Mouse (Mus musculus) limb, embryonic 14.5 days (tissue): ENCODE measurements around the gene Slc6a13. TPM values are rescaled to one million over a fixed set of nuclear protein-coding genes. Genes with fewer than 3 reads are reported as not detected.

ENCODE experiments used
- ATAC-seq: fragments of 200-750 bp; cut with Nextera tagmentation; 2 replicates; pipeline ENCODE4 v1.8.0; 2017; ENCODE audit warnings: low read depth, moderate number of reproducible peaks, moderate TSS enrichment; ENCODE audit not compliant: low FRiP score
- DNase-seq: peaks from one replicate; pipeline ENCODE4 v3.0.0-alpha.2; 2015; ENCODE audit warnings: low spot score
- H3K27ac ChIP-seq: fragments of 300-500 bp; sonication (generic); replicated peaks from 2 replicates; pipeline ENCODE4 v1.5.1; 2014; ENCODE audit warnings: low read depth, mild to moderate bottlenecking, low read length, moderate library complexity, mixed read lengths
- H3K27me3 ChIP-seq: fragments of 300-500 bp; sonication (generic); 2 replicates; pipeline ENCODE4 v1.6.1; 2014; ENCODE audit warnings: low read length, mixed read lengths; ENCODE audit not compliant: control insufficient read depth, insufficient read depth
- H3K36me3 ChIP-seq: fragments of 300-500 bp; sonication (generic); 2 replicates; pipeline ENCODE4 v1.6.1; 2014; ENCODE audit warnings: mild to moderate bottlenecking, low read length, moderate library complexity, mixed read lengths; ENCODE audit not compliant: control insufficient read depth, insufficient read depth
- H3K4me1 ChIP-seq: fragments of 300-500 bp; sonication (generic); 2 replicates; pipeline ENCODE4 v1.6.1; 2014; ENCODE audit warnings: antibody characterized with exemption, low read length, mixed read lengths; ENCODE audit not compliant: control insufficient read depth, insufficient read depth
- H3K4me2 ChIP-seq: fragments of 300-500 bp; sonication (generic); replicated peaks from 2 replicates; pipeline ENCODE4 v1.6.1; 2014; ENCODE audit warnings: low read depth, mild to moderate bottlenecking, low read length, moderate library complexity; ENCODE audit not compliant: severe bottlenecking
- H3K4me3 ChIP-seq: fragments of 300-500 bp; sonication (generic); replicated peaks from 2 replicates; pipeline ENCODE4 v1.5.1; 2014; ENCODE audit warnings: low read length
- H3K9ac ChIP-seq: fragments of 300-500 bp; sonication (generic); 2 replicates; pipeline ENCODE4 v1.6.1; 2014; ENCODE audit warnings: mild to moderate bottlenecking, low read depth, low read length, moderate library complexity; ENCODE audit not compliant: severe bottlenecking
- H3K9me3 ChIP-seq: fragments of 300-500 bp; sonication (generic); 2 replicates; pipeline ENCODE4 v1.6.1; 2016; ENCODE audit warnings: low read length; ENCODE audit not compliant: control insufficient read depth
- POLR2A ChIP-seq: fragments of 200-500 bp; IDR thresholded peaks from 2 replicates; pipeline ENCODE4 v1.8.0; 2012; ENCODE audit warnings: inconsistent platforms, mild to moderate bottlenecking, moderate library complexity, borderline replicate concordance; ENCODE audit not compliant: insufficient read depth, insufficient read length; ENCODE audit errors: extremely low read depth
- WGBS: fragments of 180-500 bp; shearing (Covaris S2); extraction: QIAGEN DNeasy Blood & Tissue Kit; methylation state at CpG from one replicate; pipeline ENCODE4 v1.1.7; 2014; 5-methylcytosine and 5-hydroxymethylcytosine counted together
- polyA plus RNA-seq, 2 experiments: library from polyadenylated mRNA; depleted of rRNA in 1 of 2; stranded (reverse) in 1 of 2; unstranded in 1 of 2; fragments of >200 nt; fragmentation: Nextera tagmentation in 1 of 2; extraction: Ambion mirVana in 1 of 2; gene quantifications; 2 replicates each; pipeline versions ENCODE4 v1.2.1 to v1.2.3; 2012 to 2014

Gene Slc6a13
- polyA plus RNA-seq, 2 experiments: 2.6 to 3.3 TPM

DNA sequence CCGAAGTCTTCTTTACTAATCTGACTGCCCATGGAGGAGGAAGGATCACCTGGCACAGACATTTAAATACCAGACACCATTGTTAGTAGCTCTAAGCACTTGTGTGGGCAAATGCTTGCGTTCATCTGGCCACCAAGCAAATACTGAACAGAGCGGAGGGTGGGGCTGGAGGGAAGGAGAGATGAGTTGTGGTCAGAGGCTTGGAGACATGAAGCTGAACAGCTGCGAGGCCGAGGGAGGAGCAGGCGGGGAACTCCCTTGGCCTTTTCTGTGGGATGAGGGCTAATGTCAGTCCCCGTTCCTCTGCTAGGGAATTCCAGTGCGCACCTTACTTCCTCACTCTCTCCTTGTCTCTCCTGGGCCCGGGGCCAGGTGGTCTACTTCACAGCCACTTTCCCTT lies 25.7 kb downstream of the Slc6a13 start:
- DNase-seq: no peak
- 0 out of 2 replicates have a peak, but pooled peaks have one; percentile 25 for ATAC-seq
- Histone ChIP-seq H3K9me3 (no peaks in the 10 kb centered on the region), H3K4me2 (no peak overlapping the region), H3K36me3 (no peaks in the 10 kb centered on the region), H3K27ac (no peak overlapping the region), H3K4me1 (peaks cover 5% of the 10 kb centered on the region), H3K27me3 (no peaks in the 10 kb centered on the region), H3K4me3 (no peak overlapping the region), H3K9ac (no peak overlapping the region)
- no peak for TF ChIP-seq POLR2A
- 75% methylated on average over 9 of the region's 9 CpGs for WGBS

DNA sequence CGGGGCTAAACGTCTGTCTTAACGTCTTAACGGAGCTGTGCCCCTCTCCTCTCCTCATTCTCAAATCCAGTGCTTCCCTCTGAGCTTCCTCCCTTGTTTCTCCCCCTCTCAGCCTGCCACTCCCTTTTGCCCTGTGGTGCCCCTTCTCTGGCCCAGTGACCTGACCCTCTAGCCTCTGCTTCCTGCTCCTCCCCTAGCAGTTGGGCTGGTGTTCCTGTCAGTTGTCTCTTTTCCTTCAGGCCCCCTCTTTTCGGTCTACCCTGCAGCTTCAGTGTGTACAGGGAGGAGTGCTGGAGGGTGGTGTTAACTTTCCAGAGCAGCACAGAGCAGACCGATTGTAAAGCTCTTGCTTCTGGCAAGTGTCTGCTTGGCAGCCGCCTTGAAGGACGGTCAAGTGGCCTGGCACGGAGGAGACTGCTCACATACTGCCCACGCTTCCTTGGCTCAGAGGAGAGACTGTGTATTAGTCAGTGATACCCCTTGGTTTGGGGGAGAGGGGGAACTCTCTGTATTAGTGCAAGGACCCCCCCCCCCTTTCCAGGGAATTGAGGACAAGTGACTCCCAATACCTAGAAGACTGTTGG lies 26.6 kb downstream of the Slc6a13 start:
- H3K9ac ChIP-seq: no peak overlapping the region
- H3K4me2 ChIP-seq: no peak overlapping the region
- ATAC-seq (no peak), DNase-seq (no peak)
- no peak for TF ChIP-seq POLR2A
- no peak overlapping the region for H3K27ac ChIP-seq
- H3K36me3 ChIP-seq: no peaks in the 10 kb centered on the region
- no peaks in the 10 kb centered on the region for H3K9me3 ChIP-seq
- H3K4me1 ChIP-seq: peaks cover 5% of the 10 kb centered on the region
- WGBS: 38% methylated on average over 10 of the region's 10 CpGs
- H3K27me3 ChIP-seq: no peaks in the 10 kb centered on the region
- no peak overlapping the region for H3K4me3 ChIP-seq

DNA sequence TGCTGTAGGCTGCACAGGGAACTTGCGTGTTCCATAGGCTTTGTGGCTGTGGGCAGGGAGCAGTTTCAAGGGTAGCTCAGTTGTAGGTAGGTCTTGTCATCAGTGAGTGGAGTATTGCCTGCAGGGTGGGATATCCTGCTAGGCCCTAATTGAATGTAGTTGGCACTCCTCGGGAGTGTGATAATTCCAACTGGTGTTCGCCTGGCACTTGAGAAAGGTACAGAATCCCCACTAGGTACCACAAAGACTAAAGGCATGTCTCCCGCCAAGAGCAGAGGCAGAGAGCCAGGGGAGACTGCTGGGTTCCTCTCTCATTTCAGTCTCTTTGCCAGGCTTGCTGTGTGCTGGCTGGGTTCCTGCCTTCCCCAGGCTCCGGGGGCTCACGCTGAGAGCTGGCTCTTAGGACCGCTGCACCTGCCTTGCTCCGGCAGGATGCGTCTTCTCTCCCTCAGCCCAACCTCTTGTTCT lies 28.4 kb downstream of the Slc6a13 start:
- Histone ChIP-seq H3K27ac (no peak overlapping the region), H3K36me3 (no peaks in the 10 kb centered on the region), H3K9ac (no peak overlapping the region), H3K9me3 (no peaks in the 10 kb centered on the region), H3K27me3 (no peaks in the 10 kb centered on the region), H3K4me3 (no peak overlapping the region), H3K4me2 (no peak overlapping the region), H3K4me1 (peaks cover 5% of the 10 kb centered on the region)
- DNase-seq (no peak), ATAC-seq (no peak)
- TF ChIP-seq POLR2A: no peak
- 60% methylated on average over 9 of the region's 9 CpGs for WGBS

DNA sequence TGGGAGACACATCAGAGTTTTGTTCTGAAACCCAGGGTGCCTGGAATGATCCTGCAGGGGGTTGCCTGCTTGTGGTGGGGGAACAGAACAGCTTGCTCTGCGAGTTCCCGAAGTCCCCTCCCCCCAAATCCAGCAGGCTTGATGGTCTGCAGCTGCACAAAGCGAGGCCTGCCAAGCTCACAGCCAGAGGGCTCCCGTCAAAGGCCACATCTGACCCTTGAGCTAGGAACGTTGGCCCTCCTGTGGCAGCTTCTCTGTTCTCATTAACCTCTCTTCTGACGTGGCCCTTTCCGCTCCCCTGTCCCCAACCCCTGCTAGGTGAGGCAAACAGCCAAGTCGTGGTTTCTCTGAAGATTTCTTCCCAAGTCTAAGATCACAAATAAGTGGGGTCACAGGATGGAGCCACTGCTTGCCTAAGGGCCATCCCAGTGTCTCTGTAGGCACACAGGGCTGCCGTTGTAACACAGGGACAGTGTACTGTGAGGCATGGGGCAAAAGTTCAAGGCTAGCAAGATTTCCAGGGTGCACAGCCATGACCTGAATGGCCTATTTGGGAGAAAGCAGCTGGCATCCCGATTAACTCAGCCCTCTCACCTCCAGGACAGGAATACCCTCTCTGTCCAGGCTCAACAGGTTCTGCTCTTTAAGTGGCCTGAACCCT lies 30.0 kb downstream of the Slc6a13 start:
- Histone ChIP-seq H3K9ac (no peak overlapping the region), H3K4me3 (no peak overlapping the region), H3K36me3 (no peaks in the 10 kb centered on the region), H3K4me2 (no peak overlapping the region), H3K27ac (no peak overlapping the region), H3K9me3 (no peaks in the 10 kb centered on the region), H3K27me3 (no peaks in the 10 kb centered on the region), H3K4me1 (peaks cover 5% of the 10 kb centered on the region)
- TF ChIP-seq POLR2A: no peak
- DNase-seq: peak; percentile 32
- ATAC-seq: 0 out of 2 replicates have a peak, but pooled peaks have one; percentile 24
- 13% methylated on average over 10 of the region's 10 CpGs for WGBS

DNA sequence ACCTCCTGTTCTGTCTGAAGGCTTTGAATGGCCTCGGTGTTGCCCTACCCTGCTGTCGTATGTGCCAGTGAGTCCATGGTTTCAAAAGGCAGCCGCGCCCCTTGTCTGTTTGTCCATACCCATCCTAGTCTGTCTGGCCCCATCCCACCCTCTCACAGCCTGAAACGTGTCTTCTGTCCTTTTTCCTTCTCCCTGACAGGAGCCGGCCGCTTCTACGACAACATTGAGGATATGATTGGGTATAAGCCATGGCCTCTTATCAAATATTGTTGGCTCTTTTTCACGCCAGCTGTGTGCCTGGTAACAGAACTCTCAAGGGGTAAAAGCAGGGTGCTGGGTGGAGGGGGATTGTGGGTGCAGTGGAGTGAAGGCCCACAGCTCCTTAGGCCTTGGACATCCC lies 35.8 kb downstream of the Slc6a13 start:
- Histone ChIP-seq H3K27me3 (no peaks in the 10 kb centered on the region), H3K9me3 (no peaks in the 10 kb centered on the region), H3K4me3 (no peak overlapping the region), H3K4me2 (no peak overlapping the region), H3K36me3 (no peaks in the 10 kb centered on the region), H3K27ac (no peak overlapping the region), H3K9ac (no peak overlapping the region), H3K4me1 (no peaks in the 10 kb centered on the region)
- TF ChIP-seq POLR2A: no peak
- 79% methylated on average over 9 of the region's 9 CpGs for WGBS
- ATAC-seq: no peak
- no peak for DNase-seq
